Mouse (Mus musculus) adrenal gland, postnatal 25 days (tissue): ENCODE results near the gene Pdyn. TPM values are rescaled to one million over a fixed set of nuclear protein-coding genes. Genes with fewer than 3 reads are reported as not detected.

Experiments used
- DNase-seq: peaks from one replicate; pipeline ENCODE4 v3.0.0; 2021; ENCODE audit warnings: mixed read lengths
- total RNA-seq: library from RNA; stranded (reverse); gene quantifications from 2 replicates; pipeline ENCODE4 v1.2.3, GENCODE M21; 2021

Gene Pdyn
- total RNA-seq, 1 experiment from 2014 or later: 0.21 TPM

GRCm38 (mm10) chr2:129654233-129654950 lies 45.3 kb downstream of the Pdyn start:
- no peak for DNase-seq

DNA sequence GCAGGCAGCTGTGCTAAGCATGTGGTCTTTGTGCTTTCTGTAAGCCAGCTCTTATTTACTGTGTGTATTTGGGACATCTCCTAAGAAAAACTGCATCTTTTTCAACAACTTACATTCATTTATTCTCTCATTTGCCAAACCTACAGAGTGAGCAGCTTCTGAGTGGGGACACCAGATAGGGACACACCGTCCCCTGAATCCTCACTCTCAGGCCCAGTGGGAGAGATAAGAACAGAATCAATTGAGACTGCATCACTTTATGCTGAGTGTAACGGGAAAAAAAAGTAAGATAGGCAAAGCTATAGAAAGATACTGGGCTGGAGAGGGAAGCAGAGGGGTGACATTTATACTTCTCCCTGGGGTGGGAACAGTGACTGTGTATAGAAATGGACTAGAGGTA lies 46.0 kb downstream of the Pdyn start:
- no peak for DNase-seq

- DNase-seq: no peak
Observed at GRCm38 (mm10) chr2:129652616-129653015, 47.0 kb downstream of the Pdyn start.

Other genes with a start within 250 kb of the Pdyn start
- gene F830045P16Rik, start 163.2 kb downstream of the Pdyn start, total RNA-seq: not detected in 2 replicates
- 46.7 and 58.4 TPM in 2 replicates for gene Sirpa, start 107.0 kb downstream of the Pdyn start, total RNA-seq
- 25.9 and 31.7 TPM in 2 replicates for gene Stk35, start 100.7 kb upstream of the Pdyn start, total RNA-seq